Comparison of ENCODE assay signal across 9 mouse cellular contexts in the genomic region with DNA sequence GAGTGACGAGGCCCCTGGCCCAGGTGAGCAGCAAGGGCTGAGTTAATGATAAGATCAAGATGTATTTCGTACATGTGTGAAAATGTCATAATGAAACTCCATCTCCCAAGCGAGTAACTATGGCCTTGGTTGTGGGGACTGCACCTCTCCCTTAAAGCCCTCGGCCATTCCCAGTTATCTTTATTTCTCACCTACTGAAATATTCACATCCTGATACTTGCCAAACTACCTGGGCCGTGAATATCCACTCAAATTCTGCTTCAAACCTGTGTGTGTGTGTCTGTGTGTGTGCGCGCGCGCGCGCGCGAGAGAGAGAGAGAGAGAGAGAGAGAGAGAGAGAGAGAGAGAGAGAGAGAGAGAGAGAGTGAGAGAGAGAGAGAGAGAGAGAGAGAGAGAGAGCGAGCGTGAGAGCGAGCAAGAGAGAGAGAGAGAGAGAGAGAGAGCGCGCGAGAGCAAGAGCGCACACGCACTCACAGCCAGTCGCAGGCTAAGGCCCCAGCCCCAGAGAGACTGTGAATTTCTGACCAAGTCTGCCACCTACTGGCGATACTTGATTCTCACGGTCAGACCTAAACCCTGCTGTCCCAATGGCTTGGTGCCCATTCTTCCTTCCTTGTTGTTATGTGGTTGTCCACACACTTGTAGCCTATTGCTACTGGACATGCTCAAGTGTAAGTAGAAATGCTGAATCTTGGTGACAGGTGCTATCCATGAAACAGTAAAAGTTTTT. TPM values are rescaled to one million over a fixed set of nuclear protein-coding genes. Genes with fewer than 3 reads are reported as not detected.
A peak's percentile ranks its signal among the peaks of the same experiment; 100 is the strongest.
DNase-seq lines count a peak whose midpoint lies in the region; ATAC-seq and TF ChIP-seq lines count a peak whose summit lies in the region.
"Had no signal": no experiment of that assay in that cellular context is flagged by ENCODE, and none has a peak within 500 bp of the region (broad histone marks: within the 10 kb centered on the region; RNA-seq: fewer than 3 reads in every experiment).

No protein-coding gene starts in this region.

- peak overlapping the region; percentile 50 for H3K4me2 ChIP-seq in heart, embryonic 13.5 days
- no peak overlapping the region for H3K4me2 ChIP-seq in kidney, postnatal 0 days (ENCODE audit: low read length)
- H3K4me2 ChIP-seq in myocyte (ENCODE audit: low read depth), result peak overlapping the region; percentile 50

- H3K9me3 ChIP-seq in heart, embryonic 13.5 days, result 0 out of 2 replicates have a peak, but pooled peaks cover 4% of the 10 kb centered on the region
- no peaks in the 10 kb centered on the region for H3K9me3 ChIP-seq in kidney, postnatal 0 days (replicated peaks; ENCODE audit: low read length)

- no peak overlapping the region for H3K27ac ChIP-seq in heart, embryonic 13.5 days (replicated peaks)
- no peak overlapping the region for H3K27ac ChIP-seq in kidney, postnatal 0 days
- H3K27ac ChIP-seq in liver, adult 2 months (replicated peaks; ENCODE audit: insufficient read depth, low read depth, low read length), result no peak overlapping the region

- H3ac ChIP-seq in myocyte (ENCODE audit: control insufficient read depth, insufficient read length), result no peak overlapping the region

- H3K4me1 ChIP-seq in heart, embryonic 13.5 days, result peaks cover 9% of the 10 kb centered on the region
- H3K4me1 ChIP-seq in kidney, postnatal 0 days (replicated peaks; ENCODE audit: insufficient read depth, low read length), result no peaks in the 10 kb centered on the region
- H3K4me1 ChIP-seq in liver, adult 2 months (ENCODE audit: control insufficient read depth, insufficient read depth, low read length), result no peaks in the 10 kb centered on the region

- peak; percentile 94 for DNase-seq in CD4-positive, CD25-positive, alpha-beta regulatory T cell, adult 2 months (ENCODE audit: low read depth, low spot score)
- DNase-seq in brain, embryonic 18.5 days (ENCODE audit: low read depth, low spot score), result peak; percentile 83
- peak; percentile 85 for DNase-seq in fibroblast of lung, adult 2 months (ENCODE audit: low read depth)
- peak; percentile 95 for DNase-seq in kidney, postnatal 0 days (ENCODE audit: low spot score)
- peak; percentile 77 for DNase-seq in liver, adult 2 months (ENCODE audit: extremely low read depth, low read depth, low spot score)
- peak; percentile 82 to 90 for DNase-seq in spleen, postnatal 4 days (ENCODE audit: low spot score in 2 of 2)

- no peaks in the 10 kb centered on the region for H3K36me3 ChIP-seq in heart, embryonic 13.5 days
- H3K36me3 ChIP-seq in kidney, postnatal 0 days (ENCODE audit: insufficient read depth, low read length), result no peaks in the 10 kb centered on the region
- no peaks in the 10 kb centered on the region for H3K36me3 ChIP-seq in liver, adult 2 months (ENCODE audit: control insufficient read depth, insufficient read depth, low read length)
- H3K36me3 ChIP-seq in myocyte (ENCODE audit: control insufficient read depth, insufficient read depth), result no peaks in the 10 kb centered on the region

- H3K4me3 ChIP-seq in heart, embryonic 13.5 days, result peak overlapping the region; percentile 13; the same call in 1 of the 2 replicates
- no peak overlapping the region for H3K4me3 ChIP-seq in kidney, postnatal 0 days (replicated peaks; ENCODE audit: low read depth, low read length)
- no peak overlapping the region for H3K4me3 ChIP-seq in liver, adult 2 months (ENCODE audit: insufficient read depth, low read depth, low read length)
- no peak overlapping the region for H3K4me3 ChIP-seq in myocyte
- H3K4me3 ChIP-seq: erythroblast, embryonic 14.5 days had no signal

- ATAC-seq in heart, embryonic 13.5 days (ENCODE audit: extremely low read depth, insufficient number of reproducible peaks, low FRiP score, low TSS enrichment), result peak; percentile 86; the same call in 1 of the 2 replicates
- peak; percentile 95 for ATAC-seq in kidney, postnatal 0 days (replicated peaks; ENCODE audit: low FRiP score, low read depth)

- peak; percentile 83 for TF ChIP-seq CTCF in kidney, postnatal 0 days (IDR thresholded peaks at IDR 0.05; ENCODE audit: low read depth)
- peak; percentile 83 for TF ChIP-seq CTCF in liver, adult 2 months (IDR thresholded peaks at IDR 0.05; ENCODE audit: low read depth, low read length)

- peaks cover 11% of the 10 kb centered on the region; the same call in 1 of the 2 replicates for H3K27me3 ChIP-seq in heart, embryonic 13.5 days (replicated peaks)
- H3K27me3 ChIP-seq in kidney, postnatal 0 days (ENCODE audit: insufficient read depth, low read length), result no peaks in the 10 kb centered on the region
- no peaks in the 10 kb centered on the region for H3K27me3 ChIP-seq in liver, adult 2 months (ENCODE audit: control insufficient read depth, insufficient read depth, low read length)
- H3K27me3 ChIP-seq in myocyte (ENCODE audit: control insufficient read depth, insufficient read depth, insufficient read length), result peaks cover 30% of the 10 kb centered on the region

- WGBS in heart, embryonic 13.5 days, result 34% methylated on average over 22 of the region's 24 CpGs
- 31% methylated on average over 24 of the region's 24 CpGs for WGBS in kidney, postnatal 0 days
- WGBS in liver, adult 2 months, result 48% methylated on average over 22 of the region's 24 CpGs

- H3K9ac ChIP-seq in heart, embryonic 13.5 days, result peak overlapping the region; percentile 47; the same call in 1 of the 2 replicates
- H3K9ac ChIP-seq in kidney, postnatal 0 days (ENCODE audit: low read depth, low read length), result no peak overlapping the region
- H3K9ac ChIP-seq in liver, adult 2 months (ENCODE audit: low read depth, low read length), result no peak overlapping the region

- TF ChIP-seq POLR2A in liver, adult 2 months (IDR thresholded peaks at IDR 0.05; ENCODE audit: extremely low read depth, insufficient read depth, low read length), result no peak
- TF ChIP-seq POLR2A in myocyte (IDR thresholded peaks at IDR 0.05; ENCODE audit: insufficient read length, low read depth), result no peak

- H3K79me2 ChIP-seq in liver, adult 2 months (ENCODE audit: control insufficient read depth, insufficient read depth, low read length), result no peaks in the 10 kb centered on the region
- no peaks in the 10 kb centered on the region for H3K79me2 ChIP-seq in myocyte (ENCODE audit: control insufficient read depth, insufficient read depth)

TF ChIP-seq in myocyte, 11 proteins besides CTCF, POLR2A, EP300 and RAD21:
- TF ChIP-seq TCF12 (IDR thresholded peaks at IDR 0.05; ENCODE audit: insufficient read depth, poor library complexity, severe bottlenecking) (no peak), E2F4 (IDR thresholded peaks at IDR 0.05; ENCODE audit: insufficient read depth) (no peak), TCF3 (IDR thresholded peaks at IDR 0.05; ENCODE audit: insufficient read length, low read depth) (no peak), REST (IDR thresholded peaks at IDR 0.05; ENCODE audit: insufficient read depth, insufficient read length) (no peak), SRF (IDR thresholded peaks at IDR 0.05; ENCODE audit: control insufficient read depth, insufficient read length, low read depth) (no peak), USF1 (IDR thresholded peaks at IDR 0.05; ENCODE audit: low read depth) (no peak), CEBPB (IDR thresholded peaks at IDR 0.05; ENCODE audit: insufficient read depth, poor library complexity, severe bottlenecking) (no peak), MYOG (IDR thresholded peaks at IDR 0.05; ENCODE audit: control insufficient read depth in 1 of 3, insufficient read depth in 1 of 3, insufficient read length in 2 of 3, low read depth in 2 of 3) (no peak), POLR2AphosphoS2 (IDR thresholded peaks at IDR 0.05; ENCODE audit: insufficient read length, low read depth) (no peak), MYOD1 (IDR thresholded peaks at IDR 0.05; ENCODE audit: control insufficient read depth in 1 of 3, insufficient read length in 2 of 3, low read depth in 2 of 3) (no peak), MAX (IDR thresholded peaks at IDR 0.05; ENCODE audit: low read depth) (no peak)

RNA-seq across cellular contexts. Expression of gene 4932438H23Rik, which starts 21.6 kb away (rescaled TPM):
- not detected in 2 replicates for polyA plus RNA-seq in heart, embryonic 13.5 days (2015; fragmentation: Nextera tagmentation; extraction: Ambion mirVana)
- 0.07 and 0.11 TPM in 2 replicates for polyA plus RNA-seq in kidney, postnatal 0 days (2015; fragmentation: Nextera tagmentation; extraction: Ambion mirVana)
- not detected in 2 replicates for total RNA-seq in liver, adult 2 months (2014; rRNA removed)
- polyA plus RNA-seq in liver, adult 2 months (2012; rRNA removed), result not detected in 2 replicates
- 0.01 TPM for polyA plus RNA-seq in myocyte (2012; fragmentation: generic; extraction: Trizol)
- polyA plus RNA-seq: erythroblast, embryonic 14.5 days had no signal

RNA-seq across cellular contexts. Expression of gene Paxbp1, which starts 29.0 kb away (rescaled TPM):
- polyA plus RNA-seq in heart, embryonic 13.5 days (2015; fragmentation: Nextera tagmentation; extraction: Ambion mirVana), result 30.4 and 34.5 TPM in 2 replicates
- 26.4 and 32.0 TPM in 2 replicates for polyA plus RNA-seq in kidney, postnatal 0 days (2015; fragmentation: Nextera tagmentation; extraction: Ambion mirVana)
- total RNA-seq in liver, adult 2 months (2014; rRNA removed), result 24.1 and 26.1 TPM in 2 replicates
- polyA plus RNA-seq in liver, adult 2 months (2012; rRNA removed), result 4.8 and 8.1 TPM in 2 replicates
- polyA plus RNA-seq in myocyte (2012; fragmentation: generic; extraction: Trizol), result 8.8 TPM
